Mouse (Mus musculus) intestine, embryonic 15.5 days (tissue): ENCODE results near the gene Jph2. TPM values are rescaled to one million over a fixed set of nuclear protein-coding genes. Genes with fewer than 3 reads are reported as not detected.

Source experiments
- ATAC-seq: fragments of 200-750 bp; cut with Nextera tagmentation; 2 replicates; pipeline ENCODE4 v1.8.0; 2017; ENCODE audit warnings: moderate TSS enrichment, moderate library complexity
- H3K27ac ChIP-seq: fragments of 300-500 bp; sonication (generic); 2 replicates; pipeline ENCODE4 v1.5.1; 2015; ENCODE audit warnings: mild to moderate bottlenecking, inconsistent platforms
- H3K27me3 ChIP-seq: fragments of 300-500 bp; sonication (generic); replicated peaks from 2 replicates; pipeline ENCODE4 v1.6.1; 2015; ENCODE audit warnings: inconsistent platforms
- H3K36me3 ChIP-seq: fragments of 300-500 bp; sonication (generic); 2 replicates; pipeline ENCODE4 v1.6.1; 2015; ENCODE audit warnings: inconsistent platforms
- H3K4me1 ChIP-seq: fragments of 300-500 bp; sonication (generic); replicated peaks from 2 replicates; pipeline ENCODE4 v1.6.1; 2015; ENCODE audit warnings: inconsistent platforms
- H3K4me2 ChIP-seq: fragments of 300-500 bp; sonication (generic); replicated peaks from 2 replicates; pipeline ENCODE4 v1.6.1; 2015; ENCODE audit warnings: mild to moderate bottlenecking, inconsistent platforms
- H3K4me3 ChIP-seq: fragments of 300-500 bp; sonication (generic); replicated peaks from 2 replicates; pipeline ENCODE4 v1.5.1; 2015; ENCODE audit warnings: inconsistent platforms
- H3K9ac ChIP-seq: fragments of 300-500 bp; sonication (generic); 2 replicates; pipeline ENCODE4 v1.6.1; 2015; ENCODE audit warnings: inconsistent platforms
- H3K9me3 ChIP-seq: fragments of 300-500 bp; sonication (generic); 2 replicates; pipeline ENCODE4 v1.6.1; 2016; ENCODE audit warnings: inconsistent platforms
- WGBS: fragments of 180-500 bp; shearing (Covaris S2); methylation state at CpG from one replicate; pipeline ENCODE4 v1.1.7; 2015; 5-methylcytosine and 5-hydroxymethylcytosine counted together
- polyA plus RNA-seq: library from polyadenylated mRNA; unstranded; fragments of >200 nt; fragmentation: Nextera tagmentation; extraction: Ambion mirVana; gene quantifications from 2 replicates; pipeline ENCODE4 v1.2.1, GENCODE M21; 2015

Gene Jph2
- polyA plus RNA-seq, 1 experiment from 2014 or later: 9.8 TPM

GRCm38 (mm10) chr2:163404037-163404815 is 6.4 kb upstream of the Jph2 start:
- no peak overlapping the region for H3K9ac ChIP-seq
- peak; percentile 85 for ATAC-seq
- H3K4me3 ChIP-seq: no peak overlapping the region
- no peaks in the 10 kb centered on the region for H3K4me1 ChIP-seq
- no peaks in the 10 kb centered on the region for H3K27me3 ChIP-seq
- WGBS: 54% methylated on average over 8 of the region's 8 CpGs
- H3K27ac ChIP-seq: peak overlapping the region; percentile 33; the same call in 1 of the 2 replicates
- no peaks in the 10 kb centered on the region for H3K9me3 ChIP-seq
- H3K4me2 ChIP-seq: no peak overlapping the region
- H3K36me3 ChIP-seq: peaks cover 3% of the 10 kb centered on the region; the same call in 1 of the 2 replicates

- Histone ChIP-seq H3K9ac (no peak overlapping the region), H3K36me3 (no peaks in the 10 kb centered on the region), H3K9me3 (no peaks in the 10 kb centered on the region), H3K27ac (no peak overlapping the region), H3K4me2 (no peak overlapping the region), H3K27me3 (no peaks in the 10 kb centered on the region), H3K4me3 (no peak overlapping the region), H3K4me1 (0 out of 2 replicates have a peak, but pooled peaks cover 3% of the 10 kb centered on the region)
- no peak for ATAC-seq
- 9% methylated on average over 8 of the region's 8 CpGs for WGBS
These were observed 3.4 kb upstream of the Jph2 start for GRCm38 (mm10) chr2:163401221-163401620.

GRCm38 (mm10) chr2:163399222-163399621 is 1.4 kb upstream of the Jph2 start:
- no peaks in the 10 kb centered on the region for H3K27me3 ChIP-seq
- H3K36me3 ChIP-seq: no peaks in the 10 kb centered on the region
- no peaks in the 10 kb centered on the region for H3K9me3 ChIP-seq
- H3K4me3 ChIP-seq: no peak overlapping the region
- 67% methylated on average over 8 of the region's 8 CpGs for WGBS
- no peak for ATAC-seq
- no peak overlapping the region for H3K4me2 ChIP-seq
- 0 out of 2 replicates have a peak, but pooled peaks cover 3% of the 10 kb centered on the region for H3K4me1 ChIP-seq
- no peak overlapping the region for H3K27ac ChIP-seq
- H3K9ac ChIP-seq: no peak overlapping the region

- Histone ChIP-seq H3K9ac (peak overlapping the region; percentile 33; the same call in 1 of the 2 replicates), H3K4me3 (no peak overlapping the region), H3K27ac (peak overlapping the region; percentile 79), H3K4me2 (no peak overlapping the region), H3K27me3 (no peaks in the 10 kb centered on the region), H3K9me3 (no peaks in the 10 kb centered on the region), H3K4me1 (0 out of 2 replicates have a peak, but pooled peaks cover 3% of the 10 kb centered on the region), H3K36me3 (no peaks in the 10 kb centered on the region)
- WGBS: 72% methylated on average over 4 of the region's 4 CpGs
- no peak for ATAC-seq
These were observed 977 bp upstream of the Jph2 start for GRCm38 (mm10) chr2:163398770-163399169.

GRCm38 (mm10) chr2:163397071-163397470 is 722 bp downstream of the Jph2 start:
- Histone ChIP-seq H3K4me3 (peak overlapping the region; percentile 30), H3K9ac (peak overlapping the region; percentile 33; the same call in 1 of the 2 replicates), H3K27ac (peak overlapping the region; percentile 79), H3K27me3 (no peaks in the 10 kb centered on the region), H3K4me2 (peak overlapping the region; percentile 52), H3K9me3 (no peaks in the 10 kb centered on the region), H3K4me1 (peaks cover 7% of the 10 kb centered on the region; the same call in 1 of the 2 replicates), H3K36me3 (no peaks in the 10 kb centered on the region)
- WGBS: 85% methylated on average over 19 of the region's 19 CpGs
- ATAC-seq: no peak

- no peaks in the 10 kb centered on the region for H3K27me3 ChIP-seq
- H3K4me2 ChIP-seq: peak overlapping the region; percentile 41; the same call in 1 of the 2 replicates
- peak overlapping the region; percentile 48; the same call in 1 of the 2 replicates for H3K27ac ChIP-seq
- H3K9me3 ChIP-seq: no peaks in the 10 kb centered on the region
- H3K9ac ChIP-seq: peak overlapping the region; percentile 8; the same call in 1 of the 2 replicates
- peak overlapping the region; percentile 22 for H3K4me3 ChIP-seq
- no peak for ATAC-seq
- H3K4me1 ChIP-seq: peaks cover 7% of the 10 kb centered on the region; the same call in 1 of the 2 replicates
- 65% methylated on average over 6 of the region's 6 CpGs for WGBS
- H3K36me3 ChIP-seq: no peaks in the 10 kb centered on the region
These were observed 2.8 kb downstream of the Jph2 start for GRCm38 (mm10) chr2:163394977-163395376.

GRCm38 (mm10) chr2:163393976-163394375 is 3.8 kb downstream of the Jph2 start:
- WGBS: 66% methylated on average over 6 of the region's 6 CpGs
- peak overlapping the region; percentile 28; the same call in 1 of the 2 replicates for H3K9ac ChIP-seq

GRCm38 (mm10) chr2:163393241-163393640 is 4.6 kb downstream of the Jph2 start:
- no peaks in the 10 kb centered on the region for H3K36me3 ChIP-seq
- H3K27ac ChIP-seq: no peak overlapping the region
- no peak overlapping the region for H3K9ac ChIP-seq
- no peak for ATAC-seq
- no peak overlapping the region for H3K4me3 ChIP-seq
- no peak overlapping the region; the same call in 1 of the 2 replicates for H3K4me2 ChIP-seq
- H3K4me1 ChIP-seq: peaks cover 7% of the 10 kb centered on the region; the same call in 1 of the 2 replicates
- no peaks in the 10 kb centered on the region for H3K27me3 ChIP-seq
- no peaks in the 10 kb centered on the region for H3K9me3 ChIP-seq
- WGBS: 90% methylated on average over 10 of the region's 10 CpGs

More at GRCm38 (mm10) chr2:163393976-163394375, 3.8 kb downstream of the Jph2 start:
- Histone ChIP-seq H3K4me2 (peak overlapping the region; percentile 41), H3K9me3 (no peaks in the 10 kb centered on the region), H3K27ac (no peak overlapping the region), H3K36me3 (no peaks in the 10 kb centered on the region), H3K4me1 (peaks cover 7% of the 10 kb centered on the region; the same call in 1 of the 2 replicates), H3K4me3 (peak overlapping the region; percentile 7; the same call in 1 of the 2 replicates), H3K27me3 (no peaks in the 10 kb centered on the region)
- no peak for ATAC-seq

GRCm38 (mm10) chr2:163392436-163392835 is 5.4 kb downstream of the Jph2 start:
- peak; percentile 77 for ATAC-seq
- H3K9me3 ChIP-seq: no peaks in the 10 kb centered on the region
- H3K27me3 ChIP-seq: no peaks in the 10 kb centered on the region
- no peaks in the 10 kb centered on the region for H3K36me3 ChIP-seq
- no peak overlapping the region for H3K4me3 ChIP-seq
- H3K27ac ChIP-seq: no peak overlapping the region
- WGBS: 67% methylated on average over 6 of the region's 6 CpGs
- H3K4me2 ChIP-seq: no peak overlapping the region; the same call in 1 of the 2 replicates
- peaks cover 4% of the 10 kb centered on the region; the same call in 1 of the 2 replicates for H3K4me1 ChIP-seq
- H3K9ac ChIP-seq: no peak overlapping the region

- WGBS: 53% methylated on average over 15 of the region's 15 CpGs
- Histone ChIP-seq H3K4me3 (no peak overlapping the region), H3K27me3 (no peaks in the 10 kb centered on the region), H3K9me3 (no peaks in the 10 kb centered on the region), H3K4me2 (no peak overlapping the region), H3K9ac (no peak overlapping the region), H3K27ac (no peak overlapping the region), H3K4me1 (0 out of 2 replicates have a peak, but pooled peaks cover 4% of the 10 kb centered on the region), H3K36me3 (no peaks in the 10 kb centered on the region)
- peak; percentile 43; the same call in 1 of the 2 replicates for ATAC-seq
These were observed 11.2 kb downstream of the Jph2 start for GRCm38 (mm10) chr2:163386423-163387190.

GRCm38 (mm10) chr2:163385126-163385525 is 12.7 kb downstream of the Jph2 start:
- ATAC-seq: no peak
- Histone ChIP-seq H3K27me3 (no peaks in the 10 kb centered on the region), H3K36me3 (no peaks in the 10 kb centered on the region), H3K4me2 (no peak overlapping the region), H3K4me3 (no peak overlapping the region), H3K9me3 (no peaks in the 10 kb centered on the region), H3K4me1 (0 out of 2 replicates have a peak, but pooled peaks cover 4% of the 10 kb centered on the region), H3K27ac (no peak overlapping the region), H3K9ac (no peak overlapping the region)
- 85% methylated on average over 6 of the region's 6 CpGs for WGBS

- Histone ChIP-seq H3K9ac (no peak overlapping the region), H3K27me3 (peaks cover 11% of the 10 kb centered on the region; the same call in 1 of the 2 replicates), H3K9me3 (no peaks in the 10 kb centered on the region), H3K4me1 (no peaks in the 10 kb centered on the region), H3K4me2 (no peak overlapping the region), H3K4me3 (no peak overlapping the region), H3K27ac (no peak overlapping the region), H3K36me3 (no peaks in the 10 kb centered on the region)
- ATAC-seq: no peak
- WGBS: 83% methylated on average over 8 of the region's 8 CpGs
These were observed 16.5 kb downstream of the Jph2 start for GRCm38 (mm10) chr2:163381246-163381645.
